Mouse (Mus musculus) heart, embryonic 11.5 days (tissue): Measurements from ENCODE around the gene Polg. TPM values are rescaled to one million over a fixed set of nuclear protein-coding genes. Genes with fewer than 3 reads are reported as not detected.

Experiments
- ATAC-seq: fragments of 200-750 bp; cut with Nextera tagmentation; replicated peaks from 2 replicates; pipeline ENCODE4 v1.8.0; 2017; ENCODE audit warnings: moderate library complexity; ENCODE audit not compliant: insufficient number of reproducible peaks, low FRiP score, low TSS enrichment
- H3K27ac ChIP-seq: fragments of 300-500 bp; sonication (generic); 2 replicates; pipeline ENCODE4 v1.5.1; 2014; ENCODE audit warnings: mild to moderate bottlenecking, low read depth, low read length
- H3K27me3 ChIP-seq: fragments of 300-500 bp; sonication (generic); 2 replicates; pipeline ENCODE4 v1.6.1; 2014; ENCODE audit warnings: mild to moderate bottlenecking, low read length, mixed read lengths; ENCODE audit not compliant: control insufficient read depth, insufficient read depth
- H3K36me3 ChIP-seq: fragments of 300-500 bp; sonication (generic); 2 replicates; pipeline ENCODE4 v1.6.1; 2014; ENCODE audit warnings: mild to moderate bottlenecking, low read length, moderate library complexity, mixed read lengths; ENCODE audit not compliant: control insufficient read depth, insufficient read depth
- H3K4me1 ChIP-seq: fragments of 300-500 bp; sonication (generic); 2 replicates; pipeline ENCODE4 v1.6.1; 2014; ENCODE audit warnings: low read length; ENCODE audit not compliant: control insufficient read depth, insufficient read depth
- H3K4me2 ChIP-seq: fragments of 300-500 bp; sonication (generic); 2 replicates; pipeline ENCODE4 v1.6.1; 2014; ENCODE audit warnings: mild to moderate bottlenecking, moderate library complexity
- H3K4me3 ChIP-seq: fragments of 300-500 bp; sonication (generic); 2 replicates; pipeline ENCODE4 v1.5.1; 2014; ENCODE audit warnings: low read depth, low read length
- H3K9ac ChIP-seq: fragments of 300-500 bp; sonication (generic); 2 replicates; pipeline ENCODE4 v1.6.1; 2014; ENCODE audit warnings: mild to moderate bottlenecking, low read depth, low read length, moderate library complexity
- H3K9me3 ChIP-seq: fragments of 300-500 bp; sonication (generic); replicated peaks from 2 replicates; pipeline ENCODE4 v1.6.1; 2016; ENCODE audit warnings: low read length; ENCODE audit not compliant: control insufficient read depth
- WGBS: fragments of 180-500 bp; shearing (Covaris S2); extraction: QIAGEN DNeasy Blood & Tissue Kit; methylation state at CpG from one replicate; pipeline ENCODE4 v1.1.7; 2014; ENCODE audit not compliant: insufficient replicate concordance; 5-methylcytosine and 5-hydroxymethylcytosine counted together
- polyA plus RNA-seq: library from polyadenylated mRNA; unstranded; fragments of >200 nt; fragmentation: Nextera tagmentation; extraction: Ambion mirVana; gene quantifications from 2 replicates; pipeline ENCODE4 v1.2.1, GENCODE M21; 2014

Polg gene
- polyA plus RNA-seq, 1 experiment from 2014 or later, result 23.9 TPM

GRCm38 (mm10) chr7:79498965-79499595, 32.9 kb upstream of the Polg start:
- ATAC-seq, result no peak
- H3K36me3 ChIP-seq, result no peaks in the 10 kb centered on the region
- no peak overlapping the region for H3K4me2 ChIP-seq
- no peak overlapping the region for H3K27ac ChIP-seq
- H3K9ac ChIP-seq, result no peak overlapping the region
- H3K4me1 ChIP-seq, result peaks cover 3% of the 10 kb centered on the region; the same call in 1 of the 2 replicates
- H3K9me3 ChIP-seq, result no peaks in the 10 kb centered on the region
- WGBS, result 3% methylated on average over 35 of the region's 35 CpGs
- no peak overlapping the region; the same call in 1 of the 2 replicates for H3K4me3 ChIP-seq
- H3K27me3 ChIP-seq, result peaks cover 99% of the 10 kb centered on the region

GRCm38 (mm10) chr7:79498356-79498755, 32.2 kb upstream of the Polg start:
- 5% methylated on average over 6 of the region's 6 CpGs for WGBS
- Histone ChIP-seq H3K4me3 (no peak overlapping the region), H3K27ac (no peak overlapping the region), H3K9ac (no peak overlapping the region), H3K4me1 (peaks cover 3% of the 10 kb centered on the region; the same call in 1 of the 2 replicates), H3K4me2 (no peak overlapping the region), H3K36me3 (no peaks in the 10 kb centered on the region), H3K27me3 (peaks cover 93% of the 10 kb centered on the region), H3K9me3 (no peaks in the 10 kb centered on the region)
- ATAC-seq, result no peak

- Histone ChIP-seq H3K9ac (no peak overlapping the region), H3K4me1 (peaks cover 3% of the 10 kb centered on the region; the same call in 1 of the 2 replicates), H3K36me3 (no peaks in the 10 kb centered on the region), H3K27me3 (peaks cover 86% of the 10 kb centered on the region), H3K4me3 (no peak overlapping the region), H3K9me3 (no peaks in the 10 kb centered on the region), H3K4me2 (no peak overlapping the region), H3K27ac (no peak overlapping the region)
- ATAC-seq, result no peak
- WGBS, result 2% methylated on average over 20 of the region's 20 CpGs
These were observed 31.5 kb upstream of the Polg start for GRCm38 (mm10) chr7:79497701-79498115.

GRCm38 (mm10) chr7:79496816-79497328, 30.7 kb upstream of the Polg start:
- Histone ChIP-seq H3K36me3 (no peaks in the 10 kb centered on the region), H3K4me3 (no peak overlapping the region), H3K27me3 (peaks cover 78% of the 10 kb centered on the region), H3K9ac (no peak overlapping the region), H3K9me3 (no peaks in the 10 kb centered on the region), H3K4me1 (peaks cover 3% of the 10 kb centered on the region; the same call in 1 of the 2 replicates), H3K27ac (no peak overlapping the region), H3K4me2 (no peak overlapping the region)
- 7% methylated on average over 9 of the region's 9 CpGs for WGBS
- no peak for ATAC-seq

- peak overlapping the region; percentile 42 for H3K4me2 ChIP-seq
- H3K9me3 ChIP-seq, result no peaks in the 10 kb centered on the region
- WGBS, result 2% methylated on average over 38 of the region's 38 CpGs
- H3K27ac ChIP-seq, result no peak overlapping the region
- no peak overlapping the region for H3K9ac ChIP-seq
- H3K4me3 ChIP-seq, result peak overlapping the region; percentile 8; the same call in 1 of the 2 replicates
- H3K27me3 ChIP-seq, result peaks cover 71% of the 10 kb centered on the region
- ATAC-seq, result no peak; the same call in 1 of the 2 replicates
- peaks cover 3% of the 10 kb centered on the region; the same call in 1 of the 2 replicates for H3K4me1 ChIP-seq
- H3K36me3 ChIP-seq, result no peaks in the 10 kb centered on the region
These were observed 30.0 kb upstream of the Polg start for GRCm38 (mm10) chr7:79495988-79496815.

- no peaks in the 10 kb centered on the region for H3K36me3 ChIP-seq
- H3K4me2 ChIP-seq, result no peak overlapping the region
- no peaks in the 10 kb centered on the region for H3K4me1 ChIP-seq
- 10% methylated on average over 8 of the region's 8 CpGs for WGBS
- no peak overlapping the region for H3K27ac ChIP-seq
- no peaks in the 10 kb centered on the region for H3K9me3 ChIP-seq
- H3K9ac ChIP-seq, result no peak overlapping the region
- H3K27me3 ChIP-seq, result peaks cover 49% of the 10 kb centered on the region
- no peak for ATAC-seq
- no peak overlapping the region for H3K4me3 ChIP-seq
These were observed 27.8 kb upstream of the Polg start for GRCm38 (mm10) chr7:79493915-79494314.

GRCm38 (mm10) chr7:79486528-79486927, 20.4 kb upstream of the Polg start:
- H3K4me3 ChIP-seq, result no peak overlapping the region
- no peaks in the 10 kb centered on the region for H3K9me3 ChIP-seq
- no peaks in the 10 kb centered on the region for H3K4me1 ChIP-seq
- no peak overlapping the region for H3K9ac ChIP-seq
- H3K27ac ChIP-seq, result no peak overlapping the region
- H3K36me3 ChIP-seq, result no peaks in the 10 kb centered on the region
- H3K4me2 ChIP-seq, result no peak overlapping the region
- no peak for ATAC-seq
- WGBS, result 49% methylated on average over 10 of the region's 10 CpGs
- H3K27me3 ChIP-seq, result peaks cover 5% of the 10 kb centered on the region; the same call in 1 of the 2 replicates

GRCm38 (mm10) chr7:79474831-79475399, 8.8 kb upstream of the Polg start:
- no peaks in the 10 kb centered on the region; the same call in 1 of the 2 replicates for H3K36me3 ChIP-seq
- H3K4me2 ChIP-seq, result no peak overlapping the region
- no peaks in the 10 kb centered on the region for H3K4me1 ChIP-seq
- H3K4me3 ChIP-seq, result no peak overlapping the region
- 78% methylated on average over 5 of the region's 5 CpGs for WGBS
- H3K27ac ChIP-seq, result no peak overlapping the region
- ATAC-seq, result no peak
- no peaks in the 10 kb centered on the region; the same call in 1 of the 2 replicates for H3K9me3 ChIP-seq
- no peaks in the 10 kb centered on the region for H3K27me3 ChIP-seq
- H3K9ac ChIP-seq, result no peak overlapping the region
